17 mouse cellular contexts compared by ENCODE assay signal in genomic region chr3:26980371-26980770, GRCm38 (mm10).
DNase-seq lines count a peak whose midpoint lies in the region; ATAC-seq lines count a peak whose summit lies in the region.
"Had no signal": no experiment of that assay in that cellular context is flagged by ENCODE, and none has a peak within 500 bp of the region (broad histone marks: within the 10 kb centered on the region; RNA-seq: fewer than 3 reads in every experiment).

No protein-coding gene starts in this region.

- DNase-seq in heart, adult 11 months, result peak; percentile 55
- DNase-seq in heart, postnatal 4 days, result no peak
- peak; percentile 20 for DNase-seq in right cerebral cortex, postnatal 25 days
- DNase-seq in right cerebral cortex, postnatal 14 days, result no peak
- peak; percentile 22 to 33 for DNase-seq in left cerebral cortex, postnatal 36 days (ENCODE audit: low spot score in 2 of 2)
- DNase-seq in cerebellum, adult 11-12 months, result no peak
- DNase-seq: cerebellum, adult 9-11 months; gastrocnemius, postnatal 14 days; heart, adult 2 months; heart, postnatal 14 days; kidney, adult 11 months; kidney, postnatal 4 days; liver, postnatal 0 days; lung, postnatal 10 days had no signal

- ATAC-seq in erythroblast, adult 5-6 weeks (replicated peaks; ENCODE audit: low FRiP score, poor library complexity, severe bottlenecking), result no peak
- ATAC-seq: forebrain, embryonic 13.5 days; liver, postnatal 0 days; midbrain, embryonic 16.5 days had no signal

- intact Hi-C loops in left cerebral cortex, postnatal 36 days (cut with DNase I), result no loop called here

Comparison
In these comparisons a context has a peak if more than half of its experiments do, and no peak if none do; other contexts are left out.
1. DNase-seq: peak in heart, adult 11 months (single experiment), right cerebral cortex, postnatal 25 days (single experiment) and left cerebral cortex, postnatal 36 days (2 of 2); none in heart, postnatal 4 days (single experiment), right cerebral cortex, postnatal 14 days (single experiment) and cerebellum, adult 11-12 months (single experiment).